Mouse (Mus musculus) CH12.LX (cell line): ENCODE results near the gene Mpzl2. TPM values are rescaled to one million over a fixed set of nuclear protein-coding genes. Genes with fewer than 3 reads are reported as not detected.

Experiments used
- DNase-seq: peaks from one replicate; pipeline ENCODE4 v3.0.0-alpha.2; 2013; ENCODE audit errors: extremely low read depth
- H3K27ac ChIP-seq: 2 replicates; pipeline ENCODE4 v1.5.1; 2012; ENCODE audit warnings: low read depth, mild to moderate bottlenecking, control low read depth, moderate library complexity; ENCODE audit not compliant: insufficient read depth
- H3K27me3 ChIP-seq: replicated peaks from 2 replicates; pipeline ENCODE3; 2012; ENCODE audit warnings: inconsistent platforms
- H3K36me3 ChIP-seq, 2 experiments: replicated peaks in 1 of 2; 2 replicates each; pipeline versions ENCODE3 to v1.6.1; 2012; ENCODE audit warnings: inconsistent platforms in 1 of 2, low read length in 1 of 2, mild to moderate bottlenecking in 1 of 2, mixed read lengths in 1 of 2, moderate library complexity in 1 of 2; ENCODE audit not compliant: control insufficient read depth in 1 of 2, insufficient read depth in 1 of 2
- H3K4me1 ChIP-seq, 2 experiments: 2 replicates each; pipeline ENCODE4 v1.6.1; 2012; ENCODE audit warnings: inconsistent platforms in 1 of 2, moderate library complexity in 1 of 2; ENCODE audit not compliant: insufficient read depth in 2 of 2, control insufficient read depth in 1 of 2
- H3K4me2 ChIP-seq: 2 replicates; pipeline ENCODE4 v1.6.1; 2012; ENCODE audit warnings: low read depth, mild to moderate bottlenecking, control low read depth; ENCODE audit not compliant: poor library complexity, insufficient read depth, severe bottlenecking
- H3K4me3 ChIP-seq, 3 experiments: fragments of 150-350 bp in 1 of 3; sonication (generic) in 1 of 3; replicated peaks in 1 of 3; 2 replicates each; pipeline versions ENCODE3 to v1.5.1; 2011 to 2012; ENCODE audit warnings: low read depth in 2 of 3, low read length in 2 of 3, mild to moderate bottlenecking in 2 of 3, moderate library complexity in 2 of 3, control low read depth in 1 of 3, improper control_type of control experiment in 1 of 3, inconsistent platforms in 1 of 3, mixed read lengths in 1 of 3; ENCODE audit not compliant: poor library complexity in 1 of 3
- H3K79me2 ChIP-seq: replicated peaks from 2 replicates; pipeline ENCODE4 v1.6.1; 2012; ENCODE audit warnings: mild to moderate bottlenecking, moderate library complexity; ENCODE audit not compliant: control insufficient read depth, poor library complexity, insufficient read depth, severe bottlenecking; ENCODE audit errors: extremely low read depth
- H3K9ac ChIP-seq: 2 replicates; pipeline ENCODE4 v1.6.1; 2012; ENCODE audit warnings: low read depth, mild to moderate bottlenecking, control low read depth, moderate library complexity; ENCODE audit not compliant: insufficient read depth
- H3K9me3 ChIP-seq: replicated peaks from 2 replicates; pipeline ENCODE3; 2012; ENCODE audit warnings: low read length, inconsistent platforms, mixed read lengths
- BHLHE40 ChIP-seq: IDR thresholded peaks from 2 replicates; pipeline ENCODE4 v1.6.1; 2011; ENCODE audit warnings: mild to moderate bottlenecking, low read depth, low read length, improper control_type of control experiment
- CTCF ChIP-seq, 2 experiments: IDR thresholded peaks in 1 of 2; conservative IDR thresholded peaks in 1 of 2; 2 replicates each; pipeline ENCODE4 v1.5.1; 2011 to 2012; ENCODE audit warnings: low read depth in 2 of 2, low read length in 2 of 2, improper control_type of control experiment in 1 of 2, inconsistent platforms in 1 of 2, mild to moderate bottlenecking in 1 of 2, moderate library complexity in 1 of 2
- E2F4 ChIP-seq: IDR thresholded peaks from 2 replicates; pipeline ENCODE4 v1.6.1; 2011; ENCODE audit warnings: low read depth, low read length, improper control_type of control experiment; ENCODE audit not compliant: insufficient replicate concordance
- ELF1 ChIP-seq: IDR thresholded peaks from 2 replicates; pipeline ENCODE4 v1.6.1; 2014; ENCODE audit warnings: low read depth, mild to moderate bottlenecking, inconsistent platforms, low read length, improper control_type of control experiment
- EP300 ChIP-seq: IDR thresholded peaks from 2 replicates; pipeline ENCODE4 v1.6.1; 2011; ENCODE audit warnings: low read length, improper control_type of control experiment
- ETS1 ChIP-seq: conservative IDR thresholded peaks from 2 replicates; pipeline ENCODE4 v1.6.1; 2012; ENCODE audit warnings: low read depth, mild to moderate bottlenecking, inconsistent platforms, low read length, improper control_type of control experiment, moderate library complexity
- JUN ChIP-seq: IDR thresholded peaks from 2 replicates; pipeline ENCODE4 v1.6.1; 2011; ENCODE audit warnings: low read depth, mild to moderate bottlenecking, low read length, improper control_type of control experiment, moderate library complexity; ENCODE audit not compliant: insufficient read depth
- MAFK ChIP-seq: IDR thresholded peaks from 2 replicates; pipeline ENCODE4 v1.6.1; 2011; ENCODE audit warnings: low read length, improper control_type of control experiment; ENCODE audit not compliant: insufficient replicate concordance
- MYC ChIP-seq: IDR thresholded peaks from 2 replicates; pipeline ENCODE4 v1.6.1; 2011; ENCODE audit warnings: low read depth, mild to moderate bottlenecking, improper control_type of control experiment, low read length
- NELFE ChIP-seq: IDR thresholded peaks from 2 replicates; pipeline ENCODE4 v1.6.1; 2011; ENCODE audit warnings: low read depth, low read length, improper control_type of control experiment
- PAX5 ChIP-seq: IDR thresholded peaks from 2 replicates; pipeline ENCODE4 v1.6.1; 2012; ENCODE audit warnings: low read length, inconsistent platforms, mixed read lengths
- POLR2A ChIP-seq: IDR thresholded peaks from 2 replicates; pipeline ENCODE4 v1.6.1; 2011; ENCODE audit warnings: low read depth, mild to moderate bottlenecking, improper control_type of control experiment, low read length
- POLR2AphosphoS2 ChIP-seq: IDR thresholded peaks from 2 replicates; pipeline ENCODE4 v1.6.1; 2011; ENCODE audit warnings: low read depth, low read length, improper control_type of control experiment
- RAD21 ChIP-seq: IDR thresholded peaks from 2 replicates; pipeline ENCODE4 v1.6.1; 2011; ENCODE audit warnings: low read depth, mild to moderate bottlenecking, low read length, improper control_type of control experiment, moderate library complexity
- SIN3A ChIP-seq: IDR thresholded peaks from 2 replicates; pipeline ENCODE4 v1.6.1; 2012; ENCODE audit warnings: low read length, improper control_type of control experiment, inconsistent platforms
- TCF12 ChIP-seq: IDR thresholded peaks from 2 replicates; pipeline ENCODE4 v1.6.1; 2014; ENCODE audit warnings: low read depth, mild to moderate bottlenecking, inconsistent platforms, low read length, improper control_type of control experiment
- USF2 ChIP-seq: conservative IDR thresholded peaks from 2 replicates; pipeline ENCODE4 v1.6.1; 2011; ENCODE audit warnings: low read depth, low read length, improper control_type of control experiment
- dilution Hi-C: fragments of 300-500 bp; cut with MboI; formaldehyde crosslinking; loops from 2 replicates; pipeline ENCODE4 v1.14.3; 2020; ENCODE audit warnings: low sequenced_read_pairs; ENCODE audit not compliant: extremely low pct_unique_long_range_greater_than_20kb, extremely low pct_ligation_motif_present
- in situ Hi-C: fragments of 300-500 bp; cut with MboI; formaldehyde crosslinking; loops from 3 replicates; pipeline ENCODE4 v1.14.3; 2019; ENCODE audit warnings: low sequenced_read_pairs, low pct_ligation_motif_present, low pct_unique_long_range_greater_than_20kb, mixed read lengths
- polyA plus RNA-seq: library from polyadenylated mRNA; unstranded; fragments of >175 nt; gene quantifications from 2 replicates; pipeline ENCODE4 v1.2.1, GENCODE M21; 2012; ENCODE audit warnings: low read depth; ENCODE audit not compliant: insufficient read length
- total RNA-seq, 2 experiments: library from RNA; depleted of rRNA; stranded (reverse); fragments of 300-350 nt in 1 of 2; fragments of >200 nt in 1 of 2; gene quantifications; 2 replicates each; pipeline ENCODE4 v1.2.3; 2012 to 2014

Mpzl2 gene
- total and polyA plus RNA-seq, 3 experiments, result 0.27 to 0.36 (median 0.30) TPM

- H3K27ac ChIP-seq, result no peak overlapping the region
- in situ Hi-C loops, result no loop called here
These were observed 20.6 kb downstream of the Mpzl2 start for GRCm38 (mm10) chr9:45060151-45060550.

GRCm38 (mm10) chr9:45062677-45063076 lies 23.1 kb downstream of the Mpzl2 start:
- TF ChIP-seq SIN3A, result no peak
- TF ChIP-seq CTCF (conservative IDR thresholded peaks at IDR 0.05 in 1 of 2, IDR thresholded peaks at IDR 0.05 in 1 of 2; ENCODE audit: low read depth in 2 of 2, low read length in 2 of 2), result no peak
- TF ChIP-seq POLR2A, result no peak
- TF ChIP-seq ELF1, result no peak
- dilution Hi-C loops, result no loop called here
- peaks cover 7 to 12% of the 10 kb centered on the region in 2 experiments; a peak in 3 of 4 replicates for H3K4me1 ChIP-seq
- no peaks in the 10 kb centered on the region for H3K9me3 ChIP-seq
- H3K4me2 ChIP-seq, result no peak overlapping the region
- H3K27ac ChIP-seq, result no peak overlapping the region
- peaks cover 0 to 7% of the 10 kb centered on the region in 2 experiments for H3K36me3 ChIP-seq
- DNase-seq, result no peak
- in situ Hi-C loops, result no loop called here
- H3K27me3 ChIP-seq, result no peaks in the 10 kb centered on the region
- no peaks in the 10 kb centered on the region for H3K79me2 ChIP-seq
- no peak overlapping the region for H3K9ac ChIP-seq
- no peak overlapping the region for H3K4me3 ChIP-seq

More at GRCm38 (mm10) chr9:45060151-45060550, 20.6 kb downstream of the Mpzl2 start:
- Histone ChIP-seq H3K27me3 (no peaks in the 10 kb centered on the region), H3K36me3 (peaks cover 0 to 7% of the 10 kb centered on the region in 2 experiments), H3K9me3 (no peaks in the 10 kb centered on the region), H3K4me1 (peaks cover 7 to 15% of the 10 kb centered on the region in 2 experiments; a peak in 3 of 4 replicates), H3K4me3 (no peak overlapping the region), H3K9ac (no peak overlapping the region), H3K4me2 (no peak overlapping the region), H3K79me2 (0 out of 2 replicates have a peak, but pooled peaks cover 3% of the 10 kb centered on the region)
- dilution Hi-C loops, result no loop called here
- no peak for DNase-seq
- TF ChIP-seq MAFK, result no peak
- TF ChIP-seq POLR2A, result no peak
- no peak for TF ChIP-seq USF2
- TF ChIP-seq ETS1, result no peak
- TF ChIP-seq NELFE, result no peak
- no peak for TF ChIP-seq CTCF (conservative IDR thresholded peaks at IDR 0.05 in 1 of 2, IDR thresholded peaks at IDR 0.05 in 1 of 2; ENCODE audit: low read depth in 2 of 2, low read length in 2 of 2)
- TF ChIP-seq JUN, result no peak
- TF ChIP-seq TCF12, result no peak
- TF ChIP-seq E2F4, result no peak
- TF ChIP-seq PAX5, result no peak
- TF ChIP-seq MYC, result no peak

GRCm38 (mm10) chr9:45064421-45064820 lies 24.8 kb downstream of the Mpzl2 start:
- Histone ChIP-seq H3K36me3 (peaks cover 0 to 11% of the 10 kb centered on the region in 2 experiments), H3K27ac (no peak overlapping the region), H3K4me3 (no peak overlapping the region), H3K9me3 (no peaks in the 10 kb centered on the region), H3K79me2 (no peaks in the 10 kb centered on the region), H3K9ac (no peak overlapping the region), H3K27me3 (no peaks in the 10 kb centered on the region), H3K4me2 (no peak overlapping the region), H3K4me1 (0 out of 4 replicates have a peak, but pooled peaks cover 0 to 2% of the 10 kb centered on the region in 2 experiments)
- TF ChIP-seq E2F4 (no peak), POLR2AphosphoS2 (no peak), RAD21 (no peak), BHLHE40 (no peak), EP300 (no peak)
- DNase-seq, result no peak
- in situ Hi-C loops, result no loop called here
- dilution Hi-C loops, result no loop called here
